Comparison of ENCODE assay signal across 25 mouse cellular contexts in the genomic region with DNA sequence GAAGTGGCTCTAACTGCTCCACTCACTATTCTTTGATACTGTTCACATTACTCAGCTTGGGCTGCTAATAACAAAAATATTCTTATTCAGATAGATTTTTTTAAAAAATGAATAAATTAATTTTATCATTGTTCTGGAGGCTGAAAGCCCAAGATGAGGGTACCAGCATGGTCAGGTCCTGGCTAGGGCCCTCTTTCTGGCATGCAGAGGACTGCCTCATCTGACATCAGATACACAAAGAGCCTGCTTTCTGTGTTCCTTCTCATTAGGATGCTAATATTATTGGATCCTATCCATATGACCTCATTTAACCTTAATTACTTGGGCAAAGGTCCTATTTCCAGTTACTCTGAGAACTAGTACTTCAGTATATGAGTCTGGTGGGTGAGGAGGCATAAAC.
A peak's percentile ranks its signal among the peaks of the same experiment; 100 is the strongest.
DNase-seq lines count a peak whose midpoint lies in the region; ATAC-seq and TF ChIP-seq lines count a peak whose summit lies in the region.
"Had no signal": no experiment of that assay in that cellular context is flagged by ENCODE, and none has a peak within 500 bp of the region (broad histone marks: within the 10 kb centered on the region; RNA-seq: fewer than 3 reads in every experiment).

No protein-coding gene starts in this region.

- no peak for TF ChIP-seq POLR2A in brain, embryonic 14.5 days (IDR thresholded peaks at IDR 0.05; ENCODE audit: borderline replicate concordance, extremely low read depth, insufficient read depth, insufficient read length, poor library complexity, severe bottlenecking)

- H3K4me1 ChIP-seq in forebrain, embryonic 13.5 days = no peaks in the 10 kb centered on the region; the same call in 1 of the 2 replicates
- no peaks in the 10 kb centered on the region for H3K4me1 ChIP-seq in forebrain, postnatal 0 days (ENCODE audit: insufficient read depth)
- no peaks in the 10 kb centered on the region for H3K4me1 ChIP-seq in forebrain, embryonic 16.5 days (replicated peaks; ENCODE audit: control insufficient read depth, insufficient read depth, low read length)
- 0 out of 2 replicates have a peak, but pooled peaks cover 3% of the 10 kb centered on the region for H3K4me1 ChIP-seq in forebrain, embryonic 10.5 days
- no peaks in the 10 kb centered on the region for H3K4me1 ChIP-seq in midbrain, embryonic 15.5 days
- H3K4me1 ChIP-seq in midbrain, embryonic 13.5 days (replicated peaks) = no peaks in the 10 kb centered on the region
- H3K4me1 ChIP-seq: embryonic facial prominence, embryonic 13.5 days had no signal

- H3K4me3 ChIP-seq in forebrain, embryonic 13.5 days = no peak overlapping the region
- H3K4me3 ChIP-seq in forebrain, postnatal 0 days (ENCODE audit: low read depth, low read length) = no peak overlapping the region
- H3K4me3 ChIP-seq in forebrain, embryonic 16.5 days (replicated peaks; ENCODE audit: low read length) = no peak overlapping the region
- no peak overlapping the region for H3K4me3 ChIP-seq in forebrain, embryonic 10.5 days
- no peak overlapping the region for H3K4me3 ChIP-seq in midbrain, embryonic 15.5 days
- H3K4me3 ChIP-seq in midbrain, embryonic 13.5 days (replicated peaks) = no peak overlapping the region
- H3K4me3 ChIP-seq: embryonic facial prominence, embryonic 13.5 days; erythroblast, embryonic 14.5 days; gastrocnemius, adult 2 months; hindbrain, embryonic 13.5 days had no signal

- DNase-seq in forebrain, postnatal 0 days = no peak
- no peak for DNase-seq in forebrain, embryonic 10.5 days (ENCODE audit: extremely low spot score, low spot score)
- DNase-seq in brain, embryonic 14.5 days (ENCODE audit: low read depth) = peak; percentile 40
- no peak for DNase-seq in layer of hippocampus, postnatal 10 days (ENCODE audit: low spot score in 2 of 2)
- DNase-seq: adrenal gland, adult 8-10 months; adrenal gland, postnatal 25 days; cerebellum, adult 18-20 months; cerebellum, adult 9-11 months; gastrocnemius, adult 2 months; gastrocnemius, postnatal 14 days; heart, adult 11 months; kidney, adult 18-20 months had no signal

- ATAC-seq in forebrain, embryonic 13.5 days = peak; percentile 75; the same call in 1 of the 2 replicates
- ATAC-seq in forebrain, postnatal 0 days = no peak
- peak; percentile 64 for ATAC-seq in forebrain, embryonic 16.5 days
- 0 out of 2 replicates have a peak, but pooled peaks have one; percentile 52 for ATAC-seq in midbrain, embryonic 15.5 days (replicated peaks)
- ATAC-seq in midbrain, embryonic 13.5 days = no peak
- ATAC-seq: activated CD4-positive, CD25-positive, alpha-beta regulatory T cell, adult 4 months; CD4-positive, CD25-positive, alpha-beta regulatory T cell, adult 4 months; hindbrain, postnatal 0 days; inflammation-experienced regulatory T-cells, adult 6 months; intestine, embryonic 16.5 days had no signal

- no peak overlapping the region for H3K9ac ChIP-seq in forebrain, embryonic 13.5 days
- H3K9ac ChIP-seq in forebrain, postnatal 0 days = no peak overlapping the region
- no peak overlapping the region for H3K9ac ChIP-seq in forebrain, embryonic 16.5 days (replicated peaks; ENCODE audit: low read depth, low read length)
- H3K9ac ChIP-seq in midbrain, embryonic 15.5 days = no peak overlapping the region
- no peak overlapping the region for H3K9ac ChIP-seq in midbrain, embryonic 13.5 days (replicated peaks)
- H3K9ac ChIP-seq: embryonic facial prominence, embryonic 13.5 days; hindbrain, embryonic 13.5 days had no signal

- TF ChIP-seq CTCF in forebrain, postnatal 0 days (IDR thresholded peaks at IDR 0.05; ENCODE audit: low read depth) = no peak
- no peak for TF ChIP-seq CTCF in brain, embryonic 14.5 days (IDR thresholded peaks at IDR 0.05; ENCODE audit: borderline replicate concordance, extremely low read depth, insufficient read depth, insufficient read length)

- no peak overlapping the region for H3K4me2 ChIP-seq in forebrain, embryonic 13.5 days
- H3K4me2 ChIP-seq in forebrain, postnatal 0 days (ENCODE audit: low read depth) = no peak overlapping the region
- no peak overlapping the region for H3K4me2 ChIP-seq in forebrain, embryonic 16.5 days (ENCODE audit: low read length)
- H3K4me2 ChIP-seq in midbrain, embryonic 15.5 days = no peak overlapping the region
- no peak overlapping the region for H3K4me2 ChIP-seq in midbrain, embryonic 13.5 days (replicated peaks)
- H3K4me2 ChIP-seq: embryonic facial prominence, embryonic 13.5 days; heart, embryonic 11.5 days; hindbrain, embryonic 13.5 days had no signal

- H3K27me3 ChIP-seq in forebrain, embryonic 13.5 days = no peaks in the 10 kb centered on the region
- no peaks in the 10 kb centered on the region for H3K27me3 ChIP-seq in forebrain, postnatal 0 days (ENCODE audit: insufficient read depth, low read length)
- no peaks in the 10 kb centered on the region for H3K27me3 ChIP-seq in forebrain, embryonic 16.5 days (replicated peaks; ENCODE audit: control insufficient read depth, insufficient read depth, low read length)
- no peaks in the 10 kb centered on the region for H3K27me3 ChIP-seq in forebrain, embryonic 10.5 days (ENCODE audit: poor library complexity, severe bottlenecking)
- no peaks in the 10 kb centered on the region for H3K27me3 ChIP-seq in midbrain, embryonic 15.5 days (replicated peaks)
- no peaks in the 10 kb centered on the region for H3K27me3 ChIP-seq in midbrain, embryonic 13.5 days
- H3K27me3 ChIP-seq: embryonic facial prominence, embryonic 13.5 days; hindbrain, embryonic 13.5 days had no signal

- no peak overlapping the region for H3K27ac ChIP-seq in forebrain, embryonic 13.5 days
- no peak overlapping the region for H3K27ac ChIP-seq in forebrain, postnatal 0 days (ENCODE audit: low read depth, low read length)
- H3K27ac ChIP-seq in forebrain, embryonic 16.5 days (ENCODE audit: low read length) = no peak overlapping the region
- no peak overlapping the region for H3K27ac ChIP-seq in forebrain, embryonic 10.5 days
- H3K27ac ChIP-seq in midbrain, embryonic 15.5 days = no peak overlapping the region
- H3K27ac ChIP-seq in midbrain, embryonic 13.5 days = no peak overlapping the region
- H3K27ac ChIP-seq: embryonic facial prominence, embryonic 13.5 days; gastrocnemius, adult 2 months; hindbrain, embryonic 13.5 days; hindbrain, postnatal 0 days had no signal

- H3K36me3 ChIP-seq in forebrain, embryonic 13.5 days (ENCODE audit: poor library complexity, severe bottlenecking) = peaks cover 86% of the 10 kb centered on the region
- peaks cover 14% of the 10 kb centered on the region for H3K36me3 ChIP-seq in forebrain, postnatal 0 days (ENCODE audit: insufficient read depth)
- peaks cover 15% of the 10 kb centered on the region for H3K36me3 ChIP-seq in forebrain, embryonic 16.5 days (ENCODE audit: control insufficient read depth, insufficient read depth)
- H3K36me3 ChIP-seq in forebrain, embryonic 10.5 days (replicated peaks) = peaks cover 4% of the 10 kb centered on the region; the same call in 1 of the 2 replicates
- peaks cover 19% of the 10 kb centered on the region; the same call in 1 of the 2 replicates for H3K36me3 ChIP-seq in midbrain, embryonic 15.5 days (replicated peaks)
- H3K36me3 ChIP-seq in midbrain, embryonic 13.5 days = peaks cover 68% of the 10 kb centered on the region
- H3K36me3 ChIP-seq: embryonic facial prominence, embryonic 13.5 days had no signal

- no peaks in the 10 kb centered on the region for H3K9me3 ChIP-seq in forebrain, embryonic 13.5 days (replicated peaks)
- H3K9me3 ChIP-seq in forebrain, postnatal 0 days (ENCODE audit: low read length) = no peaks in the 10 kb centered on the region
- H3K9me3 ChIP-seq in forebrain, embryonic 16.5 days (ENCODE audit: control insufficient read depth, low read length) = no peaks in the 10 kb centered on the region
- H3K9me3 ChIP-seq in forebrain, embryonic 10.5 days = no peaks in the 10 kb centered on the region
- H3K9me3 ChIP-seq in midbrain, embryonic 15.5 days = no peaks in the 10 kb centered on the region
- H3K9me3 ChIP-seq in midbrain, embryonic 13.5 days = no peaks in the 10 kb centered on the region
- H3K9me3 ChIP-seq: embryonic facial prominence, embryonic 13.5 days; hindbrain, embryonic 13.5 days had no signal

Comparison
In these comparisons a context has a peak if more than half of its experiments do, and no peak if none do; other contexts are left out.
1. ATAC-seq: peak in forebrain, embryonic 13.5 days (single experiment), forebrain, embryonic 16.5 days (single experiment) and midbrain, embryonic 15.5 days (single experiment); none in forebrain, postnatal 0 days (single experiment) and midbrain, embryonic 13.5 days (single experiment).